Mouse (Mus musculus) G1E (cell line): Measurements from ENCODE around the gene Abl1.

ENCODE experiments used
- CTCF ChIP-seq: IDR thresholded peaks from 2 replicates; pipeline ENCODE4 v1.5.1; 2012; ENCODE audit warnings: low read depth, low read length, inconsistent platforms, mixed read lengths
- GATA1 ChIP-seq: IDR thresholded peaks from 2 replicates; pipeline ENCODE4 v1.6.1; 2012; ENCODE audit warnings: borderline replicate concordance, low read length, inconsistent platforms, mixed read lengths

- TF ChIP-seq GATA1, result no peak
- TF ChIP-seq CTCF, result no peak
Measured at GRCm38 (mm10) chr2:31745741-31746243, 57.6 kb downstream of the Abl1 start.
